Mouse (Mus musculus): ENCODE results near the gene Nsun3. TPM values are rescaled to one million over a fixed set of nuclear protein-coding genes. Genes with fewer than 3 reads are reported as not detected.
A peak's percentile ranks its signal among the peaks of the same experiment; 100 is the strongest.
"Not testable (repeated sequence)": the region's sequence is repeated elsewhere in the genome, so short reads cannot be mapped to it uniquely, and the experiment has no call there.

Nsun3 gene
- polyA plus RNA-seq, 1 experiment from 2014 or later = 10.4 TPM

- no peak overlapping the region for H3K4me3 ChIP-seq (replicated peaks)
- H3K9ac ChIP-seq (replicated peaks) = no peak overlapping the region
- peaks cover 10% of the 10 kb centered on the region for H3K36me3 ChIP-seq
- no peaks in the 10 kb centered on the region for H3K4me1 ChIP-seq (replicated peaks)
- H3K9me3 ChIP-seq = no peaks in the 10 kb centered on the region
- 95% methylated on average over 1 of the region's 1 CpGs for WGBS
- no peaks in the 10 kb centered on the region for H3K27me3 ChIP-seq
- H3K27ac ChIP-seq = no peak overlapping the region
- no peak for ATAC-seq
- H3K4me2 ChIP-seq (replicated peaks) = no peak overlapping the region
Measured at GRCm38 (mm10) chr16:62734359-62734758, 52.3 kb downstream of the Nsun3 start.

GRCm38 (mm10) chr16:62730291-62730690, 56.3 kb downstream of the Nsun3 start:
- peaks cover 10% of the 10 kb centered on the region for H3K36me3 ChIP-seq
- H3K4me3 ChIP-seq (replicated peaks) = no peak overlapping the region
- no peak overlapping the region for H3K27ac ChIP-seq
- H3K4me1 ChIP-seq (replicated peaks) = no peaks in the 10 kb centered on the region
- H3K4me2 ChIP-seq (replicated peaks) = no peak overlapping the region
- H3K27me3 ChIP-seq = no peaks in the 10 kb centered on the region
- H3K9me3 ChIP-seq = peaks cover 3% of the 10 kb centered on the region; the same call in 1 of the 2 replicates
- no peak overlapping the region for H3K9ac ChIP-seq (replicated peaks)
- 63% methylated on average over 4 of the region's 4 CpGs for whole genome bisulfite sequencing
- ATAC-seq = peak; percentile 58; the same call in 1 of the 2 replicates

DNA sequence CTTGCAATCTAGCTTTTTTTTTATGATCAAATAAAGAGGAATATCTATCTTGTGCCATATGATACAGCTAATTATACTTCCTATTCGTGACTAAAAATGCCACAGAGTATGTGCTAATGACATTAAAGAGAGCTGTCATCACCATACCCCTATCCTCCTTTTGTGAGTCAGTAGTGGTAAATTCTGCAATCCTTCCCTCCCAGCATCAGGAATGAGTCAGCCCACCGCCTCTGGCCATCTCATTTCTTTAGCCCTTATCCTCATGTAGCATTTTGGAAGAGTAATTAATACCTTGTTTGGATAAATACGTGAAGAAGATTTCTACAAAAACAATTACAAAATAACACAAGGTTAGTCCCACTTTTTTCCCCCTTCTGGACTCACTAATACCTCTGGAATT, 56.8 kb downstream of the Nsun3 start:
- Histone ChIP-seq H3K36me3 (peaks cover 6% of the 10 kb centered on the region), H3K27ac (no peak overlapping the region), H3K4me1 (replicated peaks) (no peaks in the 10 kb centered on the region), H3K9ac (replicated peaks) (no peak overlapping the region), H3K4me3 (replicated peaks) (no peak overlapping the region), H3K27me3 (no peaks in the 10 kb centered on the region), H3K4me2 (replicated peaks) (no peak overlapping the region), H3K9me3 (peaks cover 3% of the 10 kb centered on the region; the same call in 1 of the 2 replicates)
- ATAC-seq = 0 out of 2 replicates have a peak, but pooled peaks have one; percentile 27
- 68% methylated on average over 3 of the region's 3 CpGs for WGBS

GRCm38 (mm10) chr16:62718255-62718654, 68.4 kb downstream of the Nsun3 start:
- not testable (repeated sequence) for H3K27me3 ChIP-seq; H3K4me1 ChIP-seq (replicated peaks); H3K4me3 ChIP-seq (replicated peaks); H3K27ac ChIP-seq; H3K9me3 ChIP-seq; H3K4me2 ChIP-seq (replicated peaks); H3K9ac ChIP-seq (replicated peaks); H3K36me3 ChIP-seq; ATAC-seq
- 89% methylated on average over 9 of the region's 11 CpGs for WGBS

DNA sequence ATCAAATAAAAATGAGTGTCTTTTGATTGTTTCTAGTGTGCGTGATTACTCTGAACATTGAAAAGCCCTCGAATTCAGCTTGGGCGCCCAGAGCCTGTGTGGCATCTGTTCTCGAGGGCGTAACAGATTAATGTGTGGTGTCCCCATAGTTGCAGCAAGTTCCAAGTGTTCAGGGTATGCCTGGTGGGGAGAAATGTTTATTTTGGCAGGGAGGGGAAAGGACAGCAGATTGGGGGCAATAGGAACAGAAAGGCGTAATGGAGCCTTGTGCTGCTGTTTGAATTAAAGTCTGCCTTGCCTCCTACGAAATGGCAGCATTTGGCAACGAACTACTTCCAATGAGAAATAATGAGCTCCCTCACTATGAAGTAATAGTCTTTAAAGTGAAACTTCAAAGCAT, 96.2 kb downstream of the Nsun3 start:
- H3K9me3 ChIP-seq = no peaks in the 10 kb centered on the region
- no peak overlapping the region for H3K27ac ChIP-seq
- H3K27me3 ChIP-seq = no peaks in the 10 kb centered on the region
- no peak overlapping the region for H3K4me3 ChIP-seq (replicated peaks)
- 80% methylated on average over 8 of the region's 8 CpGs for WGBS
- no peaks in the 10 kb centered on the region for H3K36me3 ChIP-seq
- no peak overlapping the region for H3K4me2 ChIP-seq (replicated peaks)
- no peaks in the 10 kb centered on the region for H3K4me1 ChIP-seq (replicated peaks)
- no peak for ATAC-seq
- no peak overlapping the region for H3K9ac ChIP-seq (replicated peaks)

DNA sequence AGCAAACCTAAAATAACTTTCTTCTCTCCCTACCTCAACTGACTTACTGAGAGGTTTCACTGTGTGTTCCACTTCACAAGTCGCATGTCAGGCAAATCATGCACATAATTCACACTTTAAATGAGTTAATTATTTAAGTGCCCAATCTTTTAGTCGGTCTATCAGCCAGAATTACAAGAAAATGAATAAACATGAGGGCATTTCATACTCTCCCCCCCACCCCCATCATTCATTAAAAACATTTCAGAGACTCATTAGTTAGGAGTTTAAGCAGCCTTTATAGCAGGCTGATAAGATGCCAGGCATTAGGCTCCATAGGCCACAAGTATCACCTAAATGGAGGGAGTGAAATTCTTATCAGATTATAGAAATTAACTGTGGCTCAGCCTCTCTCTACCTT, 100.5 kb downstream of the Nsun3 start:
- no peak for ATAC-seq
- 51% methylated on average over 2 of the region's 2 CpGs for WGBS
- H3K9ac ChIP-seq (replicated peaks) = no peak overlapping the region
- no peaks in the 10 kb centered on the region for H3K27me3 ChIP-seq
- H3K36me3 ChIP-seq = no peaks in the 10 kb centered on the region
- H3K27ac ChIP-seq = no peak overlapping the region
- no peak overlapping the region for H3K4me3 ChIP-seq (replicated peaks)
- H3K4me1 ChIP-seq (replicated peaks) = no peaks in the 10 kb centered on the region
- H3K4me2 ChIP-seq (replicated peaks) = no peak overlapping the region
- H3K9me3 ChIP-seq = no peaks in the 10 kb centered on the region

- no peaks in the 10 kb centered on the region for H3K4me1 ChIP-seq (replicated peaks)
- no peak overlapping the region for H3K9ac ChIP-seq (replicated peaks)
- H3K27me3 ChIP-seq = no peaks in the 10 kb centered on the region
- no peaks in the 10 kb centered on the region for H3K9me3 ChIP-seq
- 82% methylated on average over 4 of the region's 4 CpGs for WGBS
- no peak for ATAC-seq
- no peak overlapping the region for H3K4me3 ChIP-seq (replicated peaks)
- no peaks in the 10 kb centered on the region for H3K36me3 ChIP-seq
- H3K4me2 ChIP-seq (replicated peaks) = no peak overlapping the region
- no peak overlapping the region for H3K27ac ChIP-seq
Measured at GRCm38 (mm10) chr16:62685494-62685893, 101.1 kb downstream of the Nsun3 start.

Small RNA genes within 50 kb of the gene (microRNA-seq; reads per million reads assigned to microRNA genes)
- not detected for gene Gm25986

Other genes with a start within 250 kb of the Nsun3 start
- 0.50 and 0.52 TPM in 2 replicates for gene Stx19, start 27.9 kb upstream of the Nsun3 start, polyA plus RNA-seq (2015; fragmentation: Nextera tagmentation; extraction: Ambion mirVana)
- gene Arl13b, start 60.2 kb upstream of the Nsun3 start, polyA plus RNA-seq (2015; fragmentation: Nextera tagmentation; extraction: Ambion mirVana) = 13.3 and 14.8 TPM in 2 replicates
- 9.1 and 9.3 TPM in 2 replicates for gene Pros1, start 67.5 kb upstream of the Nsun3 start, polyA plus RNA-seq (2015; fragmentation: Nextera tagmentation; extraction: Ambion mirVana)